Mouse (Mus musculus) mouse trophoblast stem cell (cell line): ENCODE data around the gene Trak2.
"Not testable (repeated sequence)": the region's sequence is repeated elsewhere in the genome, so short reads cannot be mapped to it uniquely, and the experiment has no call there.

Source experiments
- in situ Hi-C, 2 experiments: fragments of 300-500 bp; cut with MseI, MboI; formaldehyde crosslinking; loops; 2 replicates in 1 of 2; 3 replicates in 1 of 2; pipeline ENCODE4 v1.15.1; 2025

Gene Trak2

DNA sequence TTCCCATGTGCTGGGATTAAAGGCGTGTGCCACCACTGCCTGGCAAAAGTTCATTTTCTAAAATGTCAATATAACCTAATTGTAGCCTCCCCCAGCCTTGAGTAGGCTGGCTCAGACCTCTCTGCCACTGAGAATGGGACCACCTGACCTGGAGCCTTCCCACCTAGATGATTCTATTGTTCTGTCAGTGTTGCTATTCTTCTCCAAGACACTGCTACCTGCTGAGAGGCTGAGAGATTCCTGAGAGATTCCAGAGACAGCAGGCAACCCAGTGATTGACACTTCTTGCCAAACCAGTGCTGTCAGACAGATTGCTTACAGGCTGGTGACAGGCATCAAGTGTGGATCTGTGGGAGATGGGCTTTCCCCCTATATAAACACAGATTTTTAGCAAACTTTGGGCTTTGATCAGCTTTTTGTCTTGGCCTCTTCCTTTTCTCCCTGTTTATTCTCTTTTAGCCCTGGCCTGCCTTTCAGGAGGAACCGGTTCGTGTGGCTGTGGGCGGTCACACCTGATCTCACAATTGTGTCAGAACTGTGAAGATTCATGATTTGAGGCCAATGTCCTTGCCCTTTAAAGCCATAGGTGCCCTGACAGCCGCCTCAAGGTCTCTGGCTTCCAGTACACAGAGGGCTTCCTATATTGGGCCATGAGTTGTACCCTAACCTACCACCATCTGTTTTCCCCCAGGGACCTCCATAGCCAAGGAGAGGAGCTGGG, 83.2 kb downstream of the Trak2 start:
- in situ Hi-C loops = no loop called here

DNA sequence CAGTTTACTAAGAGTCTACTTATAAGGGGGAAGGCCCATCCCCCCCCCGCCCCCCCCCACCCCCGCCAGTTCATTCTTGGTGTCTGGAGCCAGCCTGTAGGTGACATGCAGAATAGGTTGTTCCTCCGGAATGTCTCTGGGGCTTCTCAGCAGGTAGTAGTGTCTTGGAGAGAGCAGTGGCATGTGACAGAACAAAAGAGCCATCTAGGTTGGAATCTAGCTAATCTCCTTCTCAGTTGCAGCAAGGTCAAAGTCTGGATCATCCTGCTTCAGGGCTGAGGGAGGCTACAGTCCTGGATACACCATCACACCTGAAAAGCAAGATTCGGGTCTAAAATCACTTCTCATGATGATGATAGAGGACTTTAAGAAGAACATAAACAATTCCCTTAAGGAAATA, 87.6 kb downstream of the Trak2 start:
- in situ Hi-C loops = no loop called here

DNA sequence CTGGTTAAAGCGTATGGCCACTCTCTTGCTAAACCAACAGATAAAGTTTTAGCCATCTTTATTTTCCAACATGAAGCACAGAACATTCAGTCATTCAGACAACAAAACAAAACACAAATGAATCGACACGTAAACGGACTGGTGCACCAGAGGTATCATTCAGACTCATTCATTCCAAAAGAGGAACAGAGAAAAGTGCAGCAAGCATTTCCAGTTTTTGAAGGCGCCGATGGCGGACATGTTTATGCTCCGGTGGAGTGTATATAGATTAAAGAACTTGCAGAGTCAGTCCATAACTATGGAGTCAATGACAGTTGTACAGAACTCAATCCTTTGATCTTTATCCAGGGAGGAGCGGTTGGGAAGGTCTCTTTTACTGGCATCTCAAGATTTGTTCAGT, 90.0 kb downstream of the Trak2 start:
- in situ Hi-C loops = not testable (repeated sequence)

DNA sequence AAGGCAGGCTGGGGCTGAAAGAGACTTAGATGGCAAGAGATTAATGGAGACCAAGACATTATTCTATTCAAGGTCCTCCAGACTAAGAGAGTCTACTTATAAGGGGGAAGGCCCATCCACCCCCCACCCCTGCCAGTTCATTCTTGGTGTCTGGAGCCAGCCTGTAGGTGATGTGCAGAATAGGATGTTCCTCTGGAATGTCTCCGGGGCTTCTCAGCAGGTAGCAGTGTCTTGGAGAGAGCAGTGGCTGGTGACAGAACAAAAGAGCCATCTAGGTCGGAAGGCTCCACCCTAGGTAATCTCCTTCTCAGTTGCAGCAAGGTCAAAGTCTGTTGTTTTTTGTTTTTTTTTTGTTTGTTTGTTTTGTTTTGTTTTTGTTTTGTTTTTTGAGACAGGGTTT, 93.9 kb downstream of the Trak2 start:
- in situ Hi-C loops = not testable (repeated sequence)

DNA sequence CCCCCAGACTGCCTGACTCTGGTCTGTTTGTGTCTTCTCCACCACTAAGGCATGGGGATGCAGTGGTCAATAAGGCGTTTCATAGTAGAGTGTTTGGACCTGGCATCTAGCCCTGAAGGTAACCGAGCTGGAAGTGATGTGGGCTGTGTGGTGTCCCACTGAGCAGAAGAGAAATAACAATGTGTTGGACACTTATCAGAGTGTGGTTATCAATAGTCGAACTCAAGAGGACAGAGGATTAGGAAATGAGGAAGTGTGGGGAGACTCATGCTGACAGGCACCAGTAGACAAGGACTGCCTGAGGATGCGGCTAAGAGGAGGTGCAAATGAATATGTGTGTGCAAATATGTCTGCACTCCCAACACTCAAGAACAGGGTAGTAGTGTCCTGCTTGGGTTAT, 96.7 kb downstream of the Trak2 start:
- in situ Hi-C loops = not testable (repeated sequence)

DNA sequence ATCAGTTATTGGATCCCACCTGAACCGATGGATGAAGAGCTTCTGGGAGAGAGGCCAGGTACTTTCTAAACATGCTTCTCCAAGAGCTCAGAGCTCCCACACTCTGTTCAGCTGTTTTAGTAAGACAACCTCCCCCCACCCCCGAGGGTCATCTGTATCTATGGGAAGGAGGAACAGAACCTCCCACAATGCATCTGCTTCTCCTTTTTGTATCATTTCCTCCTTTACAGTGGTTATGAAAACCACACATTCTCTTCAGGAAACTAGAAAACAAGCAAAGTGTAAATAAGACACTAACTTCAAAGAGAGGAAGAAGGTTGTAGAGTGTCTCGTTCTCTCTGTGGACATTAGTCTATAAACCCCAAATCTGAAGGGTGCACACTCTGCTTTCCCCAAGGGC, 112.6 kb downstream of the Trak2 start:
- in situ Hi-C loops = not testable (repeated sequence)

DNA sequence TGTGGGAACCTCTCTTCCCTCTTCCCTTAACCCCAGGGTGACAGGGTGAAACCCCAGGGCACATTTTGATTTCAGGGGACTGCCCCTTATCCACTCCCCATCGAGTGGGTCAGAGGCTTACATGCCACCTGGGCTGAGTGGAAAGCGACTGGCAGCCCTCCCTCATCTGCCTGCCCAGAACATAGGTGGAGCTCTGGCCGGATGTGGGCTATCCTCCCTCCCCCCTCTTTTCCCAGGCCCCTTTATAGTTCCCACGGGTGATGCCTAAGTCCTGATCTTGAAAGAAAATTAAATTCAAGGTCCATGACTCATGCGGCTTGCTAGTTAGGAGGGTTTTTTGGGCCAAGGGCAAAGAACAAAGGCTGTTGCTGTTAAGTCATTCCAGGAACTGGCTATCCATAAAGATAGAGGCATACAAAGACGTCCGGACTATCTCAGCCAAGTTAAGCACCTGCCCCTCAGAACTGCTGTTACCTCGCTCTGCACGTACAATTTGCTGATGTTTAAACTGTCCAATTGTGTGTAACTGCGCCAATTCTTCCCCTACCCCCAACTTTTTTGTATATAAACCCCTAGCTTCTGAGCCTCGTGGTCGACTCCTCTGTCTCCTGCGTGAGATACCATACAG, 113.4 kb downstream of the Trak2 start:
- in situ Hi-C loops = not testable (repeated sequence)

DNA sequence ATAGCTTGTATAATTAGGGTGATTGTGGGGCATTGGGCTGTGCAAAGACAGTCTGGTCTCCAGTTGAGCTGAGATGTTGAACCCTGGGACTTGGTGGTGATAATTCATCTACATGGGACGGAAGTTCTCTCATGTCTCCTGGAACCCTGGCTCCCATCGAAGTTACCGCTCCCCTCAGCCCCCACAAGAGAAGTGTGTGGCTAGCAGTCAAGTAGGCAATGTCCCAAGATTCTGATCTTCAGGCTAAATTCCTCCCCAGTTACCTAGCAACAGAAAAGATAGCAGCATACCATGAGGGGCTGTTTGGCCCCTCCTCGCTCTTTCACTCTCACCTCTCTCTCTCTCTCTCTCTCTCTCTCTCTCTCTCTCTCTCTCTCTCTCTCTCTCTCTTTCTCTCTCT, 114.1 kb downstream of the Trak2 start:
- in situ Hi-C loops = not testable (repeated sequence)

DNA sequence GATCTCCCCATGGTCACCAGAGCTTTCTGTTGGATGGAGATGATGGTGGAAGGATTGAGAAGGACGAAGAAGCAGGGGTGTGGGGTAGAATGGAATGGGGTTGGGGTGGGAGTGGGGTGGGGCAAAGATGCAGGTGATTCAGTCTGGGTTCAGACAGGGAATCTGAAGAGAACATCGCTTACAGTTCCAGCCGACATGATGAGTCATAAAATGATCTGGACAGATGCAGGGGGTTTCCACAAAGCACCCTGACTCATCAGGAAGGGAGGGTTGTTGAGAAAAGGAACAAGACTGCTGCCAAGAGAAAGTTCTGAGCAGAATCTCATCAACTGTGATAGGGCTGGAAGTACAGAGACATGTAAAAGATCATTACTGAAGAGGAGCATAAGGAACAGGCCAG, 116.4 kb downstream of the Trak2 start:
- in situ Hi-C loops = not testable (repeated sequence)
